Mouse (Mus musculus) frontal cortex, adult 2 months (tissue): ENCODE measurements around the gene Mpst. TPM values are rescaled to one million over a fixed set of nuclear protein-coding genes. Genes with fewer than 3 reads are reported as not detected.

ENCODE experiments used
- DNase-seq, 2 experiments: peaks; one replicate each; pipeline ENCODE4 v3.0.0; 2022; ENCODE audit warnings: low spot score in 1 of 2; ENCODE audit errors: extremely low spot score in 1 of 2
- polyA plus RNA-seq: library from polyadenylated mRNA; depleted of rRNA; stranded (reverse); fragments of >200 nt; gene quantifications from 2 replicates; pipeline ENCODE4 v1.2.3, GENCODE M21; 2012; rRNA removed

The Mpst gene
- 58.0 and 66.0 TPM in 2 replicates for polyA plus RNA-seq

DNA sequence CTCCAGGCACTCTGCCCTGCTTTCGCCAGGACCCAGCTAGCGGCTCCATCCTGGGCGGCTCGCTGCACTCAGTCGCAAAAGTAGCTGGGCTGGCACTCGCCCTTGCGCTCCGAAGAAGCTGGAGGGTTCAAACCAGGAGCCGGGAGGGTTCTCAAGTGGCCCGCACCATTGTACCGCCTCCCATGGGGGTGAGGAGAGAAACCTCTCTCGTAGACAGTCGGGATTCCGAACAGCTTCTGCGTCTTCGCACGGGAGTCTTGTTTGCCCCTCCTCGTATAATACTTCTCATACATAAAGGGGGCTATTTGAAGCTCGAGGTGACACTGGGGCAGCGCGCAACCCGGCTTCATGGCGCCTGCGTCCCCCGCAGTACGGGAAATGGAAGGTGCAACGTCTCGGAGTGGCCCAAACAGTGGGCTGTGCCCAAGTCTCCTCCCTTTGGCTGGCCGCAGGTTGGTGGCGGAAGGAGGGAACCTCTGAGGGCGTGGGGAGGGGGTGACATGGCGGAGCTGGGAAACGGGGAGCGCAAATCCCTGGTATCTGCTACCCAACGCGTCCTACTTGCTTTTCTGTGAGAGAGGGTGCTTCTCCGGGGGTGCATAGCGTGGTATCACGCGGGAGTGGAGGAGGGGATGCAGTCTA is at the start of gene Mpst:
TSS of gene Mpst (plus strand) at position 124 of the 642 bp plus-strand sequence.
- DNase-seq, result peak; percentile 77 to 91

DNA sequence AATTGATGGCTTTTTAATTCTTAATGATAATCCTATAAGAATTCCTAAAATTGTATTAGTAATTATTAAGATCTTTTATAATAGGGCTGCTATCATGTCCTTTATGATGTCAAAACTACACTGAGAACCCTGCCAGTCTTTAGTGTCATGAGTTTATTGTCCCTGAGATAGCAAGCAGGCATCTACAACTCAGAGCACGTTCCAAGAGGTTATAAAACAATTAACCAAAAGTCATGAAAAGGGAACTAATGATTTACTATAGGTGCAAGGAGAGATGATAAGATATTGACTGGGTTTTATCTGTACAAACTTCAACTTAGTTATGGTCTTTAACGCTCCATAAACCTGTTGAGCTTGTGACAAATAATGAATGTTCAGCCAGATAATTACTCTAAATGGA is 40.3 kb upstream of the Mpst start:
- DNase-seq, result no peak

DNA sequence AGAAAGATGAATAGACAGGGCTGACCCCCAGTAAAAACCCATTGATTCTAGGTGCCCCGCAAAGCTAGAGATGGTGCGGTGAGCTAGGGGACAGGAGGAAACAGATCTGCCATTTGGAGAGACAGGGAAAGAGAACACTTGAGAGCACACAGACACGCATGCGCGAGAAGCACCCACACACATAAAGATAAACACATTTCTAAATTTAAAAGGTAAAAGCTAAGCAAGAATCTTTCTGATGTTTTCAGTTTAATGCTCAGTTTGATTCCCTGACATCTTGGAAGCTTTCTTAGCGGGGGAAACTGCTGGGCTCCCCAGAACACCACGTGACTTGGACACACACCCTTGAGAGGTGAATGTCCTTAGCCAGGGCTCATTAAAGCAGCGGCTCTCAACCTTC is 39.3 kb upstream of the Mpst start:
- DNase-seq, result peak in 1 of 2 experiments; percentile 61

DNA sequence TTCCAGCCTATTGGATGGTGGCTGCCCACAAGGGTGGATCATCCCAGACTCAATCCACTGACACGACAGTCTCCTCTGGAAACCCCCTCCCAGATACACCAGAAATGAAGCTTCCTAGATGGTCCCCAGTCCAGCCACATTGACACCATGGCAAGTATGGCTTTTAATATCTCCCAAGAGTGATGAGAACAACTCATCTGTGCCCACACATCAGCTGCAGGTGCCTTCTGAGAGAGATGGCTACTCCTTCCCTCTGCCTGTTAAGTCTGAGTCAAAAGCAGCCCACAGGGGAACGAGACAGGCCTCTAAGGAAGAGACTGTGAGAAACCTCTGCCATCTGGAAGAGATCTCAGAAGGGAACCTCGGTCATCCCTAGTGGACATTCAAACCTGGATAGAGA is 38.4 kb upstream of the Mpst start:
- DNase-seq, result peak in 1 of 2 experiments; percentile 27

DNA sequence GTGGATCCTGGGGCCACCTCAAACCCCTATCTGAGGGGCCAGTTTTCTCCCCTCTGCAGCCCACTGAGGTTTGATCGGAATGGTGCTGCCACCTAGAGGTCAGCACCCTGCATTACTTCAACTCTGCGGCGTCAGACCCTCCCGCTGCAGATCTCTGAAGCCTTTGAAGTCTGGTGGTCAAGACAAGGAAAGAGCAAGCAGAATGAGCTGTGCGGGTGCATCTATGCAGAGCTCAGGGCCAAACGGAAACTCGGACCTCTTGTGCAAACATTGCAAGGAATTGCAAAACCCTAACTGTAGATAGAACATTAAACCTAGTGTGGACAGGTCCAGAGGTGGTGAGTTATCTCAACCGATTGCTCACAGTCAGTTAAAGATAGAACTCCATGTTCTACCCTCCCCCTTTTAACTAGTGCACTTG is 37.3 kb upstream of the Mpst start:
- peak in 1 of 2 experiments; percentile 52 for DNase-seq

DNA sequence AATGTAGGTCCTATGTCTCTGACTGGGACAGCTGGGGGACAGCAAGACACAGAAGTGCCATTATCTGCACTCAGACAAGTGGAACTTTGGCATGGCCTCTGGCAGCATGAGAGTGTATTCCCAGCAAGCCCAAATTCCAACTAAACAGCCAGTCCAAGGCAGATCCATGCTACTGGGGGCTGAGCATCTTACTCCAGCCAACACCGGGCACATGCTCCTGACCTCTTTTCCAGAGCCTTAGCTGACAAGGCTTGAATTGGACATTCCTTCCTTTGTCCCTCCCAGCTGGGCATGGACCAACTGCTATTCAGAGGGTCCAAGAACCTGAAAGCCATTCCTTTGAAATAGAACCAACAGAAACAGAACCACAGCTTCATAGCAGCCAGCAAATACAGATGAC is 36.6 kb upstream of the Mpst start:
- DNase-seq, result peak in 1 of 2 experiments; percentile 44

DNA sequence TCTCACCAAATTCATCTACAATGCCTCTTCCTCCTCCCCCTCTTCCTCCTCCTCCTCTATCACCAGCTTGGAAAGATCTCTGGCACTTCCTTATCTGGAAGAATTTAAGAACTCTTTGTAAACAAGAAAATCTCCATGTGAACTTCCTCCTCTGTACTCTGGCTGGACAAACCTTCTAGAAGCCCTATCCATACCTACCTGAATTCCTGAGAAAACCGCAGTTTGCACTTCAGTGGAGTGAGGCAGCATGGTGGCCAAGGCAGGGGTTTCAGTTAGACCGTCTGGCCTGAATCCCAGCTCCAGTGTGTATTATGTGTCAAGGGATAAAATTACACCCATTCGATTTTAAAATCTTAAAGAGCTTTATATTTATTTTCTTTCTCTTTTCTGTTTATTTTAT is 33.4 kb upstream of the Mpst start:
- DNase-seq, result no peak

DNA sequence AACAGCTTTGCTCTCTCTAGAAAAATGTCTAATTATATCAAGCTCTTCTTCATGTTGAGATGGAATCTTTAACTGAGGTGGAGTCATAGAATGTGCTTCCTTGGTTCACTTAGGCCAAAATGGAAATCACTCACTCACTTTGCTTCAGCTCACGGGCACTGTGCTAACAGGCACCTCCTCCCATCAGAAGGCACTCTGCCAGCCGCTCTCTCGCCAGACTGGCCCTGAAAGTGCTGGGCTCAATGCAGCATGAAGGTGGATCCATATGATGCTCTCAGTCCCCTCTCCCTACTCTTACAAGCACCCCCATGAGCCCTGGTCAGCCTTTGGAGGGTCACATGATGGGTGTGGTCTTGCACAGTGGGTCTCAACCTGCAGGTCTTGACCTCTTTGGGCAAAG is 32.0 kb upstream of the Mpst start:
- DNase-seq, result peak in 1 of 2 experiments; percentile 61

DNA sequence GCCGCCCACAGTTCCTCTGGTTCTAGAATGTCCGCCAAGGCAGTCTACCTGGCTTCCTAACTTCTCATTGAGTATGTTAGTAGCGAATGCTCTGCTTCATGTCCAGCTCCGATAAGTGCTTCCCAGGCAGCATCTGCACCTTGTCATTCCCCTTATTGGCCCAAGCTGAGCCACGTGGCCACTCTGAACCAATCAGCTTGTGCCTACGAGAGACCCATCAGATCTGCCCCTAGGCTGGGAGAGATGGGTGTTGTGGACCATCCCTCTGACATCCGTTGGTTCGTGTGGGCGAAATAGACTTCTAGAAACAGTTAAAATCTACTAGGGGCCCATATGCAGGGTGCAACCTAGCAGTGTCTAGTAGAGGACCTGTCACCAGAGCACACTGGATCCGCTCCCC is 28.4 kb upstream of the Mpst start:
- DNase-seq, result no peak

DNA sequence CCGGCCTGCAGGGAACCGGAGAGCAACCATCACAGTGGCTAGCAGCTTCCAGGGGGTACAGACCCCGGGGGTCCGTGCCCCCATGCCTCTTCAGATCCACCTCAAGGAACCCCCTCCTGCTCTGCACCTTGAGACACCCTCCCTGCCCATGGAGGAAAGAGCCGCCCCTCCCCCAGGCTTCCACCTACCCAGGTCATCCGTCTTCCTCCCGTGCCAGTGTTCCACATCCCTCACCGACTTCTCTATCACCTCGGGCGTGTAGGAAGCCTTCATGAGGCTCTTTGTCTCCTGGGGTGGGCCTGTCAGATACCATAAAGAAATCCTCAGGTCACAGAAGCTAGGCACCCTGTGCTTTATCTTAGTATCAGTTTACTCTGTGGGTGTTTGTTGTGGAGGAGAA is 27.7 kb upstream of the Mpst start:
- DNase-seq, result no peak

DNA sequence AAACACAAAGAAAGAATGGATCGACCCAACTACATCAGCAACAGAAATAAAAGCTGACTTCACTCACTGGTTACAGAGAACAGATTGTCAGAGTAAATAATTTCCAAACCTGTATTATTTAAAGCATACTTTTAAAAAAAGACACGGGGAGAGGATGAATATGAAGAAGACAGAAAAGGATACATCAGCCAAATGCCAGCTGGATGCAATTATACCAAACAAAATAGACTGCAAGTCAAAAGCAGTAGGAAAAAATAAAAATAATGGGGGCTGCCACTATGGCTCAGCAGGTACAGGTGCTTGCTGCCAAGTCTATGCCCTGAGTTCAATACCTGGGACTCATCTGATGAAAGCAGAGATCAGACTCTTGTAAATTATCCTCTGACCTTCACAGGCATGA is 26.0 kb upstream of the Mpst start:
- DNase-seq, result no peak

DNA sequence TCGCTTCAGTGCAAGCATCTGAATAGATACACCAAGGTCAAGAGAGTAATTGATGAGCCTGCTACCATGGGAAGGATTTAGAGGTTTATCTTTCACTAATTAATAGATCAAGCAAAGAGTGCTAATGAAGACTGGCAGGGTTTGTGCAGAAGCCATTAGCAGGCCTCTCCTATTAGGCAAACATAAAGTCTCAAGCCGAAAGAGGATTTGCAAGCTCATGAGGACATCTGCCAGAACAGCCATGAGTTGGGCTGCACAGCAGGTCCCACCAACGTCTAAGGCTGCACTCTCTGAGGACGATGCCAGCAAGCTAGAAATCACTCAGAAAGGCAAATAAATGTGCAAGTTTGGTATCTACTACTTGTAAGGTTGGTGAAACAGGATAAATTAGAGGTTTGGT is 25.5 kb upstream of the Mpst start:
- peak in 1 of 2 experiments; percentile 32 for DNase-seq

DNA sequence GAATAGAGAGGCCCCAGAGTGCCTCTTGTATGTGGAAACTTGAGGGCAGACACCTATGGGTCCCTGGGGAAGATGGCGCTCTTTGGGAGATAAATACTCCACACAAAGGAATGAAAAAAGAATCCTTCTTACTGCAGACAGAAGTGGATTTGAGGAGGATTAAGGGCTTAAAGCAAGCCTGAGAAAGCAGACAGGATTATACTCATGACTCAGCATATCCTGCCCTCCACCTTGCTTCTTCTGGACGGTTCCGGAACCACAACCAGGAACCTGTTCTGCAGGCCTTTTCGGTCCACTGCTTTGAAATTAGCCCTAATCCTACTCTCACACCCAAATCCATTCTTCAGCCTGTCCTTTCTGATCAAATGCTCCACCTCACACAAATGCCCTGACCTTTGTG is 24.1 kb upstream of the Mpst start:
- no peak for DNase-seq

DNA sequence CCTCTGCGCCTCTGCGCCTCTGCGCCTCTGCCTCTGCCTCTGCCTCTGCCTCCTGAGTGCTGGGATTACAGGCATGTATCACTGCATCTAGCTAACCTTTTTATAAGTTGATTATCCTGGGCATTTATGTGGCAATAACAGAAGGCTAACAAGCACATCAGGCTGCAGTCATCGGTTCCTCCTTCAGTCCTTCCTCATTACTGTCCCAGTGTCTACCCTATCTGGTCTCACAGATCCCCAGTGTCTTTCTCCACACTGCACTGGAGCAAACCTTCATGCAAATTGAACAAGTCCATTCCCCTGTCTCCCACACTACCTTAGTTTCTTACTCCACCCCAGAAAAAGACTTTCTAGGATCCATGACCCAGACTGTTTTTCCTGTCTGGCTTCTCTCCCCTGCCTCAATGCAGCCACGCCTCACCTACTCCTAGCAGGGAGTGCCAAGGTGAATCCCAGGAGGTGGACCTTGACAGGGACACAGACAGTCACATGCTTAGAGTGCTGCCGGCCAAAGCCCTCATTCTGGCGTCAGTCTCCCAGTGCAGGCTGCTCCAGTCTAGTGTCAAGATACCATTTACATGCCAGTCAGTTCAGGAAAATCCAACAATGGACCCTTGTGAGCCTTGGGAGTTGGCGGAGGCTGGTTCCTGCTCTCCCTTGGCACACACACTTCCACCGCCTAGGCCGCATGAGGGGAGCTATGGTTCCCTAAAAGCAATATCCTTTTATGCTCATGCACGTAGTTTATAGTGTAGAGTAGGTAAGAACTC is 22.6 kb upstream of the Mpst start:
- peak; percentile 53 to 56 for DNase-seq

DNA sequence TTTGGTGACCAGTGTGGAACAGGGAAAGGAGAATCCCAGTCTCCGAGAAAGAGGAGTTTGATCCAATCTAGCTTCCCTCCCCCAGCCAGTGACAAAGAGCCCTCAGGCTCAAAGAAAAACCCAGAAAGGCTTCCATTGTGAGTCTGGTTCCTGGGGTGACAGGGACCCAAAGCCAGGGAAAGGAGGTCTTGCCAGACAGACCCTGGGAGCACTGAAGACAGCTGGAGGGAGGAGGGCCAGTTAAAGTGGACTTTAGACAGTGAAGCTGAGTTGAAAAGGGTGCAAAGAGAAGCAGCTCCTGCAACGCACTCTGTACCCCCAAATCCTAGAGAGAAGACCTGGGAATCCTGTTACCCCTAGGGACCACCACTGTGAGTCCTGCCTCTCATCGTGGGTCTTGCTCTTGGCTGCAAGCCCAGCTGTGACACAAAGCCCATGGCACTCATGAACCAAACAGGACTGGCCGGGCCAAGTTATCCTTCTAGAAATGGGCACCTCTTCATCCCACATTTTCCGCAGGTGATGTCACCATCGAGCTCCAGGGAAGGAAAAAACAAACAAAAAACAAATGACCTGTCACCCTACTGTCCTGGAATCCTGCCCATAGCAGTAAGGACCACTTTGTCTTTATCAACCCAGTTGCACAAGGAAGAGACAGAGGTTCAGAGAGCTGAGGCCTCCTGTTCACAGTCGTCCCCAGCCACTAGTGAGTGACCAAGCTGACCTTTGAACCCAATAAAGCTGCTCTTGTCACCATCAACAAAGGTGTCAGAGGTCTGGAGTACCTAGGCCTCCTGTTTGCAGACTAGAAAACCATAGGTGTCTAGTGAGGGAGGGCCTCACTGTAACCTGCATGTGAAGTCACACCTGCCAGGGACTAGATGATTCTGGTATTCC is 21.7 kb upstream of the Mpst start:
- DNase-seq, result peak in 1 of 2 experiments; percentile 45

DNA sequence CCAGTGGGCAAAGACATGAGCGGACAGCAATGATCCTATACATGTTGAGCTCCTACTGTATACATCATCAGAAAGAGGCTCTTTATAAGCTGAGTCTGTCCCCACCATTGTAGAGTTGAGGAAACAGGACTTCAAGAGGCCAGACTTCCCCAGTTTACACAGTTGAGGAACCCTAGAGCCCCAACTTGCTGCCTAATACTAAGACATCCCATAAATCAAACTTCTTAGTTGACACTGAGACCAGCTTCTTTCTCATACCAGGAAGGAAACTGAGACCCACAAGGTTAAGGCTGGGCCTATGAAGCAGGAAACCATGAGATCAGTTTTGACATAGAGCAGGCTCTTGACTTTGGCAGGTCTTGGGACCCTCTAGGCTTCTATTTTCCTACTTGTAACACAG is 20.7 kb upstream of the Mpst start:
- DNase-seq, result no peak

DNA sequence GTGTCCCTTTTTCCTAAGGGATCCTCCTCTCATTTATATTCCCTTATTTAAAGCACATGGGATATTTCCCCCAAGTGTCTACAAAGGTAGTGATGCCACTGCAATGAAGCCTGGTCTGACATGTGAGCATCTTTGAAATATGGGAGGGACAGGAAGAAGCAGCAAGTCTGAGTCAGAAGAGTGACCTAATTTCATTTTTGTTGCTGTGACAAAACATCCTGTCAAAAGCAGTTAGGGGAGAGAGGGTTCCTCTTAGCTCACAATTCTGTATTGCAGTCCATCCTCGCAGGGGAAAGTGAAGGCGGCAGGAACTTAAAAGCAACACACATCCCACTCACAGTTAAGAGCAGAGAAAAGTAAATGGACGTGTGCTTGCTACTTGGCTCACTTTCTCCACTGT is 15.4 kb upstream of the Mpst start:
- DNase-seq, result peak in 1 of 2 experiments; percentile 22

DNA sequence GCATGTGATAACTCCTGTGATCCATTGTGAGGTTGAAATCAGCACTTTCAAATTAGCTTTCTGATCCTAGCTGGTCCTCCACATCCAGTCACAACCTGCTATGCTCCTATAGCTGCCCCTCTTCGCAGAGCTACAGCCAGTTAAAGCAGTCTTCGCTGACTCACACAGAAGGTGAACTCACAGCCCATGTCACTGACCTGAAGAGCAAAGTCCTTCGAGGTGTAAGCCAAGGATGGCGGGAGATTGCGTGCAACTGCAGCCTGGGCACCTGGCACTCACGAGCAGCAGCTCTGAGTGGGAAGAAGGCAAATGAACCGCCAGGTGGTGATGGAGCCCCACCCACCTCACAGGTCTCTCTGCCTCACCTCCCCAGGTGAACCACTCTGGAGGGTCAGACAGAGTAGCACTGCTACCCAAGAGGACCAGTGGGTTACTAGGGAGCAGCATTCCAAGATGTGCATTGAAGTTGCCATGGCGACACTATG is 10.7 kb upstream of the Mpst start, which contains the start of gene Tex33:
TSS of gene Tex33 (minus strand) at position 435 of the 485 bp plus-strand sequence.
- no peak for DNase-seq

DNA sequence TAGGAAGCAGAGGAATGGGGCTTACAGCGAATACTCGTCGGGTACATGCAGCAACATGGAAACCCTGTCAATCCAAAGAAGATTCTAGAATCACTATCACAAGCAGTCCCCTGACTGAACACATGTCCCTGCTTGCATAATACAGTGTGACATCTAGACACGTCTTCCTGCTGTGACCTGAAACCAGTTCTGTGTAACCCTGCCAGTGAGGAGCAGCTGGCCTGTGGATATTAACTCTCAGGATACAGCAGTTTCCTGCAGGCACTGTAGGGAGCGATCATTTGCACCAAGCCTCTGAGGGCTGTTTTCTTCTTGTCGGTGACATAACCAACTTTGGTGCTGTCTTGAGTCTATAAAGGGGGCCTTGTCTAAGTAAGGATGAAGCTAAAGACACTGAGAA is 4.9 kb upstream of the Mpst start:
- DNase-seq, result no peak

DNA sequence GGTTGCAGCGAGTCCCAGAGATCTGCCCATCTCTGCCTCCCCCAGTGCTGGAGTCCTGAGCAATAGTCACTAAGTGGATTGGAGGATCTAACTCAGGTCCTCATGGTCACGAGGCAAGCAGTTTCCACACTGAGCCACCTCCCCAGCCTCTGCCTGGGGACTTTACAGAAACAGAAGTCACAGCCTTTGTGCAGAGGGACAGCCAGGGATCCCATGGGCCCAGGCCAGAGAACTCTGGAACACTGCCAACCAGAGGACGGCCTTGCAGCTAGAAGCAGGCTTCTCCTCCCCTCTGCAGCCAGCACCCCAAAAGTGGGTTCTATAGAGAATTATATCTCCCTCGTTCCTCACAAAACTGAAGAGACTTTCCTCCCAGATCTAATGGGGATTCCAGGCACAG is 4.3 kb upstream of the Mpst start:
- DNase-seq, result peak in 1 of 2 experiments; percentile 63

DNA sequence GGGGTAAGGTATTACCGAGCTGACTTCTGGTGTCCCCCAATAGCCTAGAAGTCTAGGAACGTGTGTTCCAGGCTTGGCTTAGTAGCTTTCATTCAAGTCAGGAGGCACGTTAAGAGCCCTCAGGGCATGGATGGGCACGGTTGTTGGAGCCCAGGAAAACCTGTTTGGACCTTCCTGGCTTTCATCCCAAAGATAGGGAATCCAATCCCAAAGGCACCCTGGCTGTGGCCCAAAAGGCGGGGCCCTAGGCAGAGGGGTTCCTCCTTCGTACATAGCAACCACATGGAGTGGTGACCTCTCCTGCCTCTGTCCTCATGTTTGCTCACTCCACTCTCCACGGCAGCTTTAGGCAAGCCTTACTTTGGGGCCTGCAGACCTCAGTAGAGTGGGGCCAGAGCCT is 3.8 kb upstream of the Mpst start:
- no peak for DNase-seq
